Mouse (Mus musculus) retina, postnatal 1 day (tissue): ENCODE measurements around the gene Gm45837.

Source experiments
- DNase-seq: peaks from one replicate; pipeline ENCODE4 v3.0.0-alpha.2; 2012

Gene Gm45837

GRCm38 (mm10) chr7:101410267-101410936 lies at the start of gene Gm45837:
Gm45837 (plus strand) TSS chr7:101410886.
- DNase-seq: no peak

- no peak for DNase-seq
Observed at GRCm38 (mm10) chr7:101361021-101361420, 49.7 kb upstream of the Gm45837 start.

GRCm38 (mm10) chr7:101361767-101362166 lies 48.9 kb upstream of the Gm45837 start:
- no peak for DNase-seq

DNA sequence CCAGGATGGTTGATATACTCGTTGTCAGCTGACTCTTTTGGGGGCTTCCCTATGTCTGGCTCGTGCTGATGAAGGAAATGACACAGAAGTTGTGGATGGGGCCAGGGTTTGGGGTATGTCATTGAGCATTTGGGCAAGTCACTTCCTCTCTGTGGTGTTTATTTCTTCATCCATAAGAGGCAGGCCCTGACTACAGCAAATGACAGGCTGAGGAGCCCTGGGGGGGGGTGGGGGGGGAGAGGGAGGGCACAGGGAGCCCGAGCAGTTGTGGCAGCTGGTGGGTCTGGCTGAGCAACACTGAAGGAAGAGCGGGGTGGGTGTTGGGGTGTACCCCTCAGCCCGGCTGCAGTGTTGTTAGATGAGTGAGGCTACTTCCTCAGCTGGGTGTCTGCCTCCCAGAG lies 47.9 kb upstream of the Gm45837 start:
- DNase-seq: no peak

DNA sequence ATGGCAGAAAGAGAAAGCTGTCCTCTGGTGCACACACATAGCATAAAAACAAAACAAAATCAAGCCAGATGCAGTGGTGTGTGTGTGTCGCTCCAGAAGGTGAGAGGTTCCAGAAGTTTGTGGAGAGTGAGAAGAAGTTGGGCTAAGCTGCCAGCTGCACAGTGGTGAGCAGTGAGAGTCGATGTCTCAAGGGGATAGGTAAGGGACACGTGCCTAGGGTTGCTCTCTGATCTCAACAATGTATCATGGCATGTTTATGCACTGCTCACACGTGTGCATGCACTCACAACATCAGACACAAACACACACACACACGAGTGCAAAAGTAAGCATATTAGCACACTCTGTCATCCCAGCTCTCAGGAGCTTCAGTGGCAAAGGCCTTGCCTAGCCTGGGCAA lies 46.8 kb upstream of the Gm45837 start:
- no peak for DNase-seq

- peak; percentile 38 for DNase-seq
Observed at GRCm38 (mm10) chr7:101367901-101368852, 42.5 kb upstream of the Gm45837 start.

- no peak for DNase-seq
Observed at GRCm38 (mm10) chr7:101369666-101370065, 41.0 kb upstream of the Gm45837 start.

DNA sequence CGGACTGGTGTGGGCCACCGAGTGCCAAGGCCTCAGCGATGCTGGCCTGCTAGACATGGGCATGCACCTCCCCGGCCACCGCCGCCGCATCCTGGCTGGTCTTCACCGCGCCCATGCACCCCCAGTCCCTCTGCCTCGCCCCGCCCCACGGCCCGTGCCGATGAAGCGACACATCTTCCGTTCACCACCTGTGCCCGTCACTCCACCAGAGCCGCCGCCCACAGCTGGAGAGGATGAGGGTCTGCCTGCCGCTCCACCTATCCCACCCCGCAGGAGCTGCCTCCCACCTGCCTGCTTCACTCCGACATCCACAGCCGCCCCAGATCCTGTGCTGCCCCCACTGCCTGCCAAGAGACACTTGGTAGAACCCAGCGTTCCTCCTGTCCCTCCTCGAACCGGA lies 37.6 kb upstream of the Gm45837 start:
- no peak for DNase-seq

- DNase-seq: peak; percentile 87
Observed at GRCm38 (mm10) chr7:101374155-101374554, 36.5 kb upstream of the Gm45837 start.

DNA sequence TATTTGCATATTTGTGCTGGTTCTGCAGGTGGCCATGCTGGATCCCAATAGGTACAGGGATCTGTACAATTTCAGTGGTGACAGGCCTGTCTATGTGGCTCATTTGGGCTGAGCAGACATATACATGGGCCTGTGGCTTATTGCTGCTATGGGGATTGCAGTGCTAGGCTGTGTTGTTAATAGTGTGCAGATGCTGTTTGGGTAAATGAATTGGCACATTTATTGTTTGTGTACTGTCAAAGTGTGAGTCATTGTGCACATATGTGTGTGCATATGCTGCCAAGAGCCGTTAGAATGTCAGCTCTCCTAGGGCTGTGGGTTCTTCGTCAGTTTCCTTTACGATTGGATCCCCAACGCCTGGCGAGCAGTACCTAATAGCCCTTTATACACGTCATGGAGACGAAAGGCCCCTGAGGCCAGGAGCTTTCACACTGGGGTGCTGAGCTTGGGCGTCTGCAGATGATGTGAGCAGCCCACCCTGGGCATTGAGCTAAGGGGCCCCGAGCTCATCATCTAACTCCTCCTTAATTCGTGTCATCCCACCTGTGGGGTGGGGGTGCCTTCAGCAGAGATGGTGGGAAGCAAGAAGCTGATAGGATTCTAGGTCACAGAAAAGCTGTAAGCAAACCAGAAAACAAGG lies 33.9 kb upstream of the Gm45837 start:
- no peak for DNase-seq

DNA sequence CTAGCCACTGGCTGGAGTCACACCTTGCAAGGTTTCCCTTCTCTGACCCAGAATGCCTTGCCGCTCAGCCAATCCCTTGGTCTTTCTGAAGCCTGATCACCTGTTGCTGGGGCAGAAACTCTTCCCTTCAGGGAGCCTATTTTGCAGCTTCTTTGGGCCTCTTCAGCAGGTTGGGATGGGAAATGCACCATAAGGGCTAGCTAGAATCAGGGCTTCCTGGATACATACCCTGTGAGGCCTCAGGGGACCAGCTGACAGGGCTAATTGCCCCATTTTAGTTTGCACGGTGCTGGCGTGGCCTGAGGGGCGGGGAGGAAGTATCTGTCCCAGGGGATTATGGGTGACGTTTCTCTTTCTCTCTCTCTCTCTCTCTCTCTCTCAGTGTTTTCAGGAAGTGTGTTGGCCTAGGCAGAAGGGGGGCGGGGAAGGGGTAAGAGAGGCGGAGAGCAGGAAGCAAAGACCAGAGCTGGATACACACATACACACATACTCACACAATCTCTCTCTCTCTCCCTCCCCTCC lies 32.9 kb upstream of the Gm45837 start:
- DNase-seq: peak; percentile 93

DNA sequence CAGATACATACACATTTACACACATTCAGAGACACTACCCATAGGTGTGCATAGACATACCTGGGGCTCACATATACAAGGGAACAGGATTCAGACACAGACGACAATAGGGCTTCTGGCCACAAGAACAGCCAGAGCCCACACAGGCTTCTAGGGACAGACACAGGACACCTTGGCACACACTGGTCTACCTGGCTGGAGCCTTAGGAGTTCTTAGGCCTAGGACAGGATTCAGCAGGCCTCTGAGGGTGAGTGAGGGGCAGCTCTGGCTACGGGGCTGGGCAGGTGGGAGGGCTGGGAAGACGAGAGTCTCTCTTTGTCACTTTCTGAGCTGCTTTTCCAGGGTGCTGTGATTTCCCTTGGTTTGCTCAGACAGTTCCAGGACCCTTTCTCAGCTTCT lies 32.4 kb upstream of the Gm45837 start:
- no peak for DNase-seq

DNA sequence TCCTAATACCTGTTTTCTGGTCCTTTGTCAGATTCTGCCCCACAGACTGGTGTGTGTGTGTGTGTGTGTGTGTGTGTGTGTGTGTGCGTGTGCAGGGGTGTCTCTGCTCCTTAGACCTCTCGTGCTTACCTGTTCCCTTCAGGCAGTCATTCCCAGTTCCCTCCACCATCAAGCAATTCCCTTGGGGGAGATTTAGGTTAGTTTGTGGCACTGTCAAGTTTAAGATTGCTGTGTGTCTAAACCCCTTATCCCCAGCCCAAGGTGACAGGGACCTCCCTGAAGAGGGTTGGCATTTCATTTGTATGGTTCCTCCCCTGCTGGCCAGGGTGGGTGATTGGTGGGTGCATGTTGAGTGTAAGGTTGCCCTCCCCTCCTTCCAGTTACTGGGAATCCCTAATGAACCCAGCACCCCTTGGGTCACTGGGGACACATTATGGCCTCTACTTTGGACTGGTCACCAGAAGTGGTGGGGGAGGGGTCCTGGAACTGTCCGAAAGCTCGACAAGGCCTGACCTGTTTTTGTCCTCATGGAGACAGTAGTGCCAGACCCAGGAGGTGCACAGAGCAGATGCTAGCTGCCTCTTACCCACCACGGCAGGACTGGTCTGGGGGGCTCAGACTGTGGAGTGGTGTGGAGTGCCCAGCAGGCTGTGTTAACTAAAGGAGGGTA lies 31.8 kb upstream of the Gm45837 start:
- DNase-seq: peak; percentile 50

GRCm38 (mm10) chr7:101379732-101380131 lies 31.0 kb upstream of the Gm45837 start:
- DNase-seq: no peak

DNA sequence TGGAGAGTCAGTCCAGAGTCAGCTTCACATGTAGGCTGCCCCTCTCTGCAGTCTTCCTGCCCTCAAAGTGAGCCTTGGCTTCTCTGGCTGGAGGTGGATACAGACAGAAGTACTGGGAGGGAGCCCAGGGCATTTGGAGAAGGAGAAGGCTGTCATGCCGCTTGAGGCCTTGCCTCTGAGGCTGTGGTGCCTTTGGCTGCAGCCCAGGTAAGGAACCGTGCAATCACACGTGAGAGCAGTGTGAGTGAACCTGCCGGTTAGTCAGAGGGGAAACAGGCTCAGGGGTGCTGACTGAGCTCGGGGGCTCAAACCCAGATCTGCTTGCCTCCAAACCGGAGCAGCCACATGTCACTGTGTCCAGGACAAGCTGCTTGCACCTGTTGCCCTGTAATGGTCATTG lies 29.2 kb upstream of the Gm45837 start:
- no peak for DNase-seq

- DNase-seq: peak; percentile 54
Observed at GRCm38 (mm10) chr7:101382378-101382777, 28.3 kb upstream of the Gm45837 start.

DNA sequence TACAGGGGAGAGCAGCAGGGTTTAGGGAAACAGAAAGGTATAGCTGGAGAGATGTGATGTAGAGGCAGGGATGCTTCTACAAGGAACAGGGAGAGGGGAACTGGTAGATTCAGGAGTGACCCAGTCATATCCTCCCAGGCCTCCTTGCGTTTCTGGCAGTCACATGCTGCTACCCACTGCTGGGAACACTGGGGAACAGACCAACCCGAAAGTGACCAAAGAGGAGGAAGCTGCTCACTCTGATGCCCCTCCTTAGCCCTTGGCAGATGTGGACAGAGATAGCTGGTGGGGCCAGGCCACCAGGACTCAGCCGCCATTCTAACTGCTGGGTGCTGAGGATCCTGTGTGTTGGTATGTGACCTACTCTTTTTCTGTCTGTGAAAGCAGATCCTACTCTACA lies 26.9 kb upstream of the Gm45837 start:
- DNase-seq: no peak

- DNase-seq: no peak
Observed at GRCm38 (mm10) chr7:101384931-101385330, 25.8 kb upstream of the Gm45837 start.

DNA sequence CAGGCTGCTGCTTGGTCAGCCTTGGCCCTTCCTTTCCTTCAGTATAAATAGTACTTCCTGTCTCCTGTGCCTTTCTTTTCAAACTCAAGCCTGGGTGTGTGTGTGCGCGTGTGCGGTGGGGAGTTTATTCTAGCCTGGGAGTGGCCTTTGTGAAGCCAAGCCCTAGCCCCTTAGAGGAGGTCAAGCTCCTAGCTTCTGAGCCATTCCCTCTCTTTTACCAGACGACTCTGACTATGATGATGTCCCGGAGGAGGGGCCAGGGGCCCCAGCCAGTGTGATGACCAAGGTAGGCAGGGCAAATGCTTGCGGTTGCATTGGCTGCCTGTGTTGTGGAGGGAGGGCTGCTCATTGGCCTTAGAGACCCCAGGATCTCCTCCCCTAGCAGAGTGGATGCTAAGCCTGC lies 25.4 kb upstream of the Gm45837 start:
- DNase-seq: peak; percentile 47

GRCm38 (mm10) chr7:101385866-101386452 lies 24.7 kb upstream of the Gm45837 start:
- DNase-seq: no peak

GRCm38 (mm10) chr7:101389256-101389655 lies 21.4 kb upstream of the Gm45837 start:
- DNase-seq: no peak

DNA sequence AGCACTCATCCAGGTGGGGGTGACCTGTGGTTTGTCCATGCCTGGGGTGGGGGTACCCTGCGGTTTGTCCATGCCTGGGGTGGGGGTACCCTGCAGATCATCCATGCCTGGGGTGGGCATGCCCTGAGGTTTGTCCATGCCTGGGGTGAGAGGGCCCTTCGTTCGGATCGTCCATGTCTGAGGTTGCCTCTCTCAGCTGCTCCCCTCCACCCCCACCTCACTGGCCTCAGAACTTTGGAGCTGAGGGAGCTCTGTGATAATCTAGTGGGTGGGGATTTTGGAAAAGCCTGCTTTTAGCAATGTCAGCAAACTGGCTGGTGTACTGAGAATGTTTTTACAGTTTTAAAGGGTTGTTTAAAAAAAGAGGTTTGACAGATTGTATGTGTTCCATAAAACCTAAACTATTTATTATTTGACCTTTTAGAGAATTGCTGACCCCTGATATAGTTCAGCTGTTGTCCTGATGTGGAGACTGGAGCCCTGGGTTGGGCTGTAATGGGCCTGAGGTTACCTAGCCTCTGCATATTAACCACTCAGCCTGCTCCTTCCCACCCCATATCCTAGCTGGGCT lies 18.7 kb upstream of the Gm45837 start:
- no peak for DNase-seq
